Mouse (Mus musculus): Measurements from ENCODE around the gene Kynu. TPM values are rescaled to one million over a fixed set of nuclear protein-coding genes. Genes with fewer than 3 reads are reported as not detected.

Gene Kynu
- polyA plus RNA-seq, 1 experiment from 2014 or later = 0.20 TPM

DNA sequence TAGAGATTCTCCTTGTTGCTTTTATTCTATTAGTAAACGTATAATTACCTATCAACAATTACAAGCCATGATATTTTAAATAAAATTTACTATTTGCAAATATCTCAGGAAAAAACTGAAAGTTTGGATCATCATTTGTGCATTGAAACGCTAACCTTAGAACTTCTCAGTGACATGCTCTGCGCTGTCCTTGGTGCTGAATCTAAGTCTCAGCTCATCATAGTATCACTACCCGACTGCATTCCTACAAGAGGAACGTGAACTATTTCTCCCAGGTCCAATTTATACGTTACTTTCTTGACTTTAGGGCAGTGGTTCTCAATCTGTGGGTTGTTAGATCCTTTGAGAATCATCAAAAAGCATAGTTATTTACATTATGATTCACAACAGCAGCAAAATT, 58.4 kb downstream of the Kynu start:
- no peaks in the 10 kb centered on the region for H3K27me3 ChIP-seq (ENCODE audit: control insufficient read depth, insufficient read depth, low read length)
- DNase-seq (peak; percentile 66), ATAC-seq (ENCODE audit: low FRiP score, low TSS enrichment) (no peak)
- H3K4me2 ChIP-seq (ENCODE audit: low read length) = no peak overlapping the region
- no peak overlapping the region for H3K9ac ChIP-seq (replicated peaks; ENCODE audit: low read length)
- WGBS = 14% methylated on average over 6 of the region's 6 CpGs
- no peak overlapping the region for H3K27ac ChIP-seq (replicated peaks; ENCODE audit: low read depth, low read length)
- H3K4me1 ChIP-seq (ENCODE audit: control insufficient read depth, insufficient read depth, low read length) = no peaks in the 10 kb centered on the region
- no peaks in the 10 kb centered on the region for H3K9me3 ChIP-seq (ENCODE audit: control insufficient read depth, low read length)
- no peaks in the 10 kb centered on the region for H3K36me3 ChIP-seq (ENCODE audit: control insufficient read depth, insufficient read depth, low read length)
- no peak overlapping the region for H3K4me3 ChIP-seq (replicated peaks; ENCODE audit: low read depth, low read length)

DNA sequence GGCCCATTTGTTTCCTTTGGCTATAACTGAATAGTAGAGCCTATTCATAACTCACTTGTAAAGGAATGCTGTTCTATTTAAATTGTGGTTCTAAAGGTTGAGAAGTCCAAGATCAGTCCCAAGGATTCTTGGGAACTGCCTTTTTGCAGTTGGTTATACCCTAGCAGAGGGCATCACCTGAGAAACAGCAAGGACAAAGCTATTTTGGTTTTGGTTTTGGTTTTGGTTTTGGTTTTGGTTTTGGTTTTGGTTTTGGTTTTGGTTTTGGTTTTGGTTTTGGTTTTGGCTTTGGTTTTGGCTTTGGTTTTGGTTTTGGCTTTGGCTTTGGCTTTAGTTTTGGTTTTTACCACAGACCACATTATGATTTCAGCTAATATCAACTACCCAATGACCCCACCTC, 66.0 kb downstream of the Kynu start:
- DNase-seq (no peak), ATAC-seq (ENCODE audit: low FRiP score, low TSS enrichment) (no peak)
- Histone ChIP-seq H3K9me3 (ENCODE audit: control insufficient read depth, low read length) (no peaks in the 10 kb centered on the region), H3K4me3 (replicated peaks; ENCODE audit: low read depth, low read length) (no peak overlapping the region), H3K4me1 (ENCODE audit: control insufficient read depth, insufficient read depth, low read length) (no peaks in the 10 kb centered on the region), H3K27ac (replicated peaks; ENCODE audit: low read depth, low read length) (no peak overlapping the region), H3K9ac (replicated peaks; ENCODE audit: low read length) (no peak overlapping the region), H3K27me3 (ENCODE audit: control insufficient read depth, insufficient read depth, low read length) (no peaks in the 10 kb centered on the region), H3K4me2 (ENCODE audit: low read length) (no peak overlapping the region), H3K36me3 (ENCODE audit: control insufficient read depth, insufficient read depth, low read length) (no peaks in the 10 kb centered on the region)

DNA sequence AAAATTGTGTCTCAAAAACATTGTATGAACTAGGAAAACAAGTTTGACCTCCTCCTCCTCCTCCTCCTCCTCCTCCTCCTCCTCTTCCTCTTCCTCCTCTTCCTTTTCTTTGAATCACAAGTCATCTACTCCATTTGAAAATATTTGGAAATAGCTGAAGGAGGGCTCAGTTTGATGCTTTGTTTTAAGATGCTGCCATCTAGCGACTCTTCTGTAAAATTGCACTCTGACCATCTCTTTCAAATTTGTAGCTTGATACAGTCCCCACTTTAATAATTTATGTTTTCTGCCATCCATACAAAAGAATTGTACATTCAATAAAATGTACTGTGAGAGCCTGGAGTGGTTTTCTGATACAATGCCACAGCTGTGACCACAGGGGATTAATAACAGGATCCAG, 67.7 kb downstream of the Kynu start:
- peak; percentile 34; the same call in 1 of the 2 replicates for ATAC-seq (ENCODE audit: low FRiP score, low TSS enrichment)
- H3K27ac ChIP-seq (replicated peaks; ENCODE audit: low read depth, low read length) = no peak overlapping the region
- no peaks in the 10 kb centered on the region for H3K4me1 ChIP-seq (ENCODE audit: control insufficient read depth, insufficient read depth, low read length)
- H3K36me3 ChIP-seq (ENCODE audit: control insufficient read depth, insufficient read depth, low read length) = no peaks in the 10 kb centered on the region
- no peaks in the 10 kb centered on the region for H3K9me3 ChIP-seq (ENCODE audit: control insufficient read depth, low read length)
- DNase-seq = peak; percentile 81
- no peak overlapping the region for H3K9ac ChIP-seq (replicated peaks; ENCODE audit: low read length)
- H3K4me3 ChIP-seq (replicated peaks; ENCODE audit: low read depth, low read length) = no peak overlapping the region
- no peak overlapping the region for H3K4me2 ChIP-seq (ENCODE audit: low read length)
- no peaks in the 10 kb centered on the region for H3K27me3 ChIP-seq (ENCODE audit: control insufficient read depth, insufficient read depth, low read length)
- 0% methylated on average over 1 of the region's 1 CpGs for WGBS

DNA sequence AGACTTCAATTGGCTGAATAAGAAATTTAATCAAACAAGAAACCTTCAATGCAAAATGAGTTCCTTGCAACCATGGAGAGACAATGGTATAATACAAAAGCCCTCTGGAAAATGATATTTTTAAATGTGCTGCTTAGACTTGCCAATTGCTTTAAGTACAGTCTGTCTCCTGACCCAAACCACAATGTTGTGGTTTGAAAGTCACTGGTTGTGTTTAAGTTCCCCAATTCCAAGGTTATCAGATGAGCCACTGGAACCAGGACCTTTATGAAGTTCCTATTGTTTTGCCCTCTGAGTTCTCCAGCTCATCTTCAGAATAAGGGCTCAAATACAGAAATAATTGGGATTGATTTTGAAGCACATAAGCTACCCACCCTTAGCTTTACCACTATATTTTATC, 76.7 kb downstream of the Kynu start:
- ATAC-seq (ENCODE audit: low FRiP score, low TSS enrichment) = no peak
- no peak overlapping the region for H3K4me3 ChIP-seq (replicated peaks; ENCODE audit: low read depth, low read length)
- no peak overlapping the region for H3K9ac ChIP-seq (replicated peaks; ENCODE audit: low read length)
- no peak for DNase-seq
- H3K36me3 ChIP-seq (ENCODE audit: control insufficient read depth, insufficient read depth, low read length) = no peaks in the 10 kb centered on the region
- H3K27ac ChIP-seq (replicated peaks; ENCODE audit: low read depth, low read length) = no peak overlapping the region
- no peak overlapping the region for H3K4me2 ChIP-seq (ENCODE audit: low read length)
- no peaks in the 10 kb centered on the region for H3K9me3 ChIP-seq (ENCODE audit: control insufficient read depth, low read length)
- H3K4me1 ChIP-seq (ENCODE audit: control insufficient read depth, insufficient read depth, low read length) = no peaks in the 10 kb centered on the region
- H3K27me3 ChIP-seq (ENCODE audit: control insufficient read depth, insufficient read depth, low read length) = no peaks in the 10 kb centered on the region

DNA sequence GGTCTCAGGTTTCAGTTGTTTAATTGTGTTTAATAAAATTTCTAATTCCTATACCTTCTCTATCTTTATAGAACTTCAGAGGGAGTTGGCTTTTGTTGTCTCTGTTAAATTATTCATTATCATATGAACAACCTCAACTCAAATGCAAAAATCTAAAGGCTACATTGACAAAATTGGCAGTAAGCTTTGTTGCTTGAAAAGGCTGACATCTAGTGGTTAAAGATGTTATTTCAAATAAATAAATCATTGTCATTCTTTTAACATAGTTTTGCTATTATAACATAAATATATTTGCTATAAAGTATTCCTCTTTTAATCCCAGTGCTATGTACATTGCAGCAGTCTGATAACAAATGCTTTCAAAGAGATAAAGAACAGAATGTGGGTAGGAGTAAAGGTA, 81.4 kb downstream of the Kynu start:
- no peaks in the 10 kb centered on the region for H3K36me3 ChIP-seq (ENCODE audit: control insufficient read depth, insufficient read depth, low read length)
- H3K4me1 ChIP-seq (ENCODE audit: control insufficient read depth, insufficient read depth, low read length) = no peaks in the 10 kb centered on the region
- no peaks in the 10 kb centered on the region for H3K27me3 ChIP-seq (ENCODE audit: control insufficient read depth, insufficient read depth, low read length)
- no peak overlapping the region for H3K4me2 ChIP-seq (ENCODE audit: low read length)
- H3K4me3 ChIP-seq (replicated peaks; ENCODE audit: low read depth, low read length) = no peak overlapping the region
- H3K9ac ChIP-seq (replicated peaks; ENCODE audit: low read length) = no peak overlapping the region
- H3K27ac ChIP-seq (replicated peaks; ENCODE audit: low read depth, low read length) = no peak overlapping the region
- H3K9me3 ChIP-seq (ENCODE audit: control insufficient read depth, low read length) = no peaks in the 10 kb centered on the region
- ATAC-seq (ENCODE audit: low FRiP score, low TSS enrichment) = no peak
- DNase-seq = peak; percentile 79

DNA sequence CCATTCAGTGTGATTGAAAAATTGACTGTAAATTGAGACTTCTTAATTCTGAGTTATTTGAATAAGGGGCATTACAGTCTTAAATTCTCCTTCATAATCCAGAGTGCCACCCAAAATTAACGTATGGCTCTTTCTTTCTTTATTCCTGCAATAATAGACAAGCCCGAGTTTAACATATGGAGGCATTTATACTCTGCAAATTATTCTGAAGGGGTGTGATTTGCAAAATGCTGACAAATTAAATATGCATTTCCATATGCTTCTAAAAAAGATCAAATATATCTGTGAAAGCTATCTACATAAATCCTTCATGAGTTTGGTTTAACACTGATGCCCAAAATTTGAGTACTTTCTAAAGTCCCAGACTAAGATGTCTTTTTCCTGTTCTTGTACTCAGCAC, 91.8 kb downstream of the Kynu start:
- Histone ChIP-seq H3K4me1 (ENCODE audit: control insufficient read depth, insufficient read depth, low read length) (no peaks in the 10 kb centered on the region), H3K9ac (replicated peaks; ENCODE audit: low read length) (no peak overlapping the region), H3K36me3 (ENCODE audit: control insufficient read depth, insufficient read depth, low read length) (no peaks in the 10 kb centered on the region), H3K27me3 (ENCODE audit: control insufficient read depth, insufficient read depth, low read length) (no peaks in the 10 kb centered on the region), H3K27ac (replicated peaks; ENCODE audit: low read depth, low read length) (no peak overlapping the region), H3K4me2 (ENCODE audit: low read length) (no peak overlapping the region), H3K4me3 (replicated peaks; ENCODE audit: low read depth, low read length) (no peak overlapping the region), H3K9me3 (ENCODE audit: control insufficient read depth, low read length) (no peaks in the 10 kb centered on the region)
- 84% methylated on average over 2 of the region's 2 CpGs for WGBS
- DNase-seq = no peak
- no peak for ATAC-seq (ENCODE audit: low FRiP score, low TSS enrichment)

DNA sequence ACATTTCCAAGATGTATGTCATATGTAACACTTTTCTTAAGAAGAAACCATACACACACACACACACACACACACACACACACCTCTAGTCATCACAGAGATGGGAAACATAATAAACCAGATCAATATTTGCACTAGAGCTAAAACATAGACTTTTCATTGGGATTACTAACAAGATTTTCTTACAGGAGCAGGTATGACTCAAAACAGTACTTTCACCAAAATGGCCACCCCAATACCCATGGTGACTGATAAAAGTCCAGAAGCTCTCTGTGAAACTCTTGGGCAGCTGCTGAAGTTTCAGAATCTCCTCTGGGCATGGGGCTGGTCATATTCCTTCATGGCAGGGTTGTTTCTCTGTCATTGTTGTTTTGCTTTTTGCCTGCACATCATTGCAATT, 114.5 kb downstream of the Kynu start:
- DNase-seq = no peak
- Histone ChIP-seq H3K36me3 (ENCODE audit: control insufficient read depth, insufficient read depth, low read length) (no peaks in the 10 kb centered on the region), H3K9me3 (ENCODE audit: control insufficient read depth, low read length) (no peaks in the 10 kb centered on the region), H3K4me1 (ENCODE audit: control insufficient read depth, insufficient read depth, low read length) (no peaks in the 10 kb centered on the region), H3K27ac (replicated peaks; ENCODE audit: low read depth, low read length) (no peak overlapping the region), H3K4me3 (replicated peaks; ENCODE audit: low read depth, low read length) (no peak overlapping the region), H3K27me3 (ENCODE audit: control insufficient read depth, insufficient read depth, low read length) (no peaks in the 10 kb centered on the region), H3K4me2 (ENCODE audit: low read length) (no peak overlapping the region), H3K9ac (replicated peaks; ENCODE audit: low read length) (no peak overlapping the region)
- no peak for ATAC-seq (ENCODE audit: low FRiP score, low TSS enrichment)

DNA sequence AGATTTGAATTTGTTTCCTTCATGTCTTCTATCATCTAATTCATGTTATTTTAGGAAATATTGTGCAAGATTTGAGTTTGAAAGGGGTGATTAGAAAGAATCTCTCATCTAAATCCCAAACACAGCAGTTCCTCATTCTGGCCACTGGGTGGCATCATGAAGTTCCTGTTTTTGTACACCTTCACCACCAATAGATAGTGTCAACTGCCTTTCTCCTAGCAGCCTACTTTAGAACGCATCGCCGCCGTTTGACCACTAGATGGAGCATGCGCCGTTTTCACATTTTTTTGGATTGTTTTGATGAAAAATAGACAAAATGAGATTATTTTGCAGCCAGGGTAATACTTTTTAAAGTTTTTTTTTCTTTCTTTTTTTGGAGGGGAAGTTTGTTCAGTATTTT, 118.5 kb downstream of the Kynu start:
- Histone ChIP-seq H3K9me3 (ENCODE audit: control insufficient read depth, low read length) (no peaks in the 10 kb centered on the region), H3K9ac (replicated peaks; ENCODE audit: low read length) (no peak overlapping the region), H3K4me1 (ENCODE audit: control insufficient read depth, insufficient read depth, low read length) (no peaks in the 10 kb centered on the region), H3K27me3 (ENCODE audit: control insufficient read depth, insufficient read depth, low read length) (no peaks in the 10 kb centered on the region), H3K4me3 (replicated peaks; ENCODE audit: low read depth, low read length) (no peak overlapping the region), H3K27ac (replicated peaks; ENCODE audit: low read depth, low read length) (no peak overlapping the region), H3K4me2 (ENCODE audit: low read length) (no peak overlapping the region), H3K36me3 (ENCODE audit: control insufficient read depth, insufficient read depth, low read length) (no peaks in the 10 kb centered on the region)
- WGBS = under 1% methylated on average over 6 of the region's 6 CpGs
- ATAC-seq (ENCODE audit: low FRiP score, low TSS enrichment) (peak; percentile 80; the same call in 1 of the 2 replicates), DNase-seq (peak; percentile 88)

DNA sequence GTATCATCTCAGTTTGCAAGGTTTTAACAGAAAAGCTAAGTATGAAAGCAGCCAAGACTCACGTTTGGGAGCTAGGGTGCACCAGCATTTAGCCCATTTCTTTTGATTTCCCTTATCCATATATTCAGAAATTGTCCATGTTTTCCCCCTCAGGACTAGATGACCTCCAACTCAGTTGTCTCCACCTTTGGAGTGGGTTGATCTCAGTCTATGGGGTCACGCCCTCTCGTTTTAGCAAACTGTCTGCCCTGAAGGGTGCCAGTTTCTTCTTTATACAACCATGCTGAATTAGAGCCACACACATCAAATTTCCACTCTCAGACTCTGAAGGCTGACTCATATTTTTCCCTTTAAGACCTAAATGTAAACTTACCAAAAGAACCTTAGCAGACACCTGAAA, 119.0 kb downstream of the Kynu start:
- no peaks in the 10 kb centered on the region for H3K9me3 ChIP-seq (ENCODE audit: control insufficient read depth, low read length)
- no peak overlapping the region for H3K9ac ChIP-seq (replicated peaks; ENCODE audit: low read length)
- H3K27me3 ChIP-seq (ENCODE audit: control insufficient read depth, insufficient read depth, low read length) = no peaks in the 10 kb centered on the region
- H3K4me1 ChIP-seq (ENCODE audit: control insufficient read depth, insufficient read depth, low read length) = no peaks in the 10 kb centered on the region
- H3K4me3 ChIP-seq (replicated peaks; ENCODE audit: low read depth, low read length) = no peak overlapping the region
- WGBS = 53% methylated on average over 3 of the region's 3 CpGs
- no peak for DNase-seq
- H3K36me3 ChIP-seq (ENCODE audit: control insufficient read depth, insufficient read depth, low read length) = no peaks in the 10 kb centered on the region
- H3K4me2 ChIP-seq (ENCODE audit: low read length) = no peak overlapping the region
- ATAC-seq (ENCODE audit: low FRiP score, low TSS enrichment) = no peak
- no peak overlapping the region for H3K27ac ChIP-seq (replicated peaks; ENCODE audit: low read depth, low read length)

Data from midbrain, embryonic 14.5 days (tissue).